Mouse (Mus musculus) forebrain, embryonic 10.5 days (tissue): ENCODE results near the gene Syce2. TPM values are rescaled to one million over a fixed set of nuclear protein-coding genes. Genes with fewer than 3 reads are reported as not detected.
"Not testable (repeated sequence)": the region's sequence is repeated elsewhere in the genome, so short reads cannot be mapped to it uniquely, and the experiment has no call there.

Source experiments
- DNase-seq: peaks from one replicate; pipeline ENCODE4 v3.0.0-alpha.2; 2017; ENCODE audit warnings: low spot score; ENCODE audit errors: extremely low spot score
- H3K27ac ChIP-seq: fragments of 300-500 bp; sonication (generic); 2 replicates; pipeline ENCODE4 v1.5.1; 2016; ENCODE audit warnings: mild to moderate bottlenecking
- H3K27me3 ChIP-seq: fragments of 300-500 bp; sonication (generic); 2 replicates; pipeline ENCODE4 v1.6.1; 2016; ENCODE audit warnings: mild to moderate bottlenecking; ENCODE audit not compliant: poor library complexity, severe bottlenecking
- H3K36me3 ChIP-seq: fragments of 300-500 bp; sonication (generic); replicated peaks from 2 replicates; pipeline ENCODE4 v1.6.1; 2016; ENCODE audit warnings: mild to moderate bottlenecking, moderate library complexity
- H3K4me1 ChIP-seq: fragments of 300-500 bp; sonication (generic); 2 replicates; pipeline ENCODE4 v1.6.1; 2016
- H3K4me3 ChIP-seq: fragments of 300-500 bp; sonication (generic); 2 replicates; pipeline ENCODE4 v1.5.1; 2016; ENCODE audit warnings: mild to moderate bottlenecking, moderate library complexity
- H3K9me3 ChIP-seq: fragments of 300-500 bp; sonication (generic); 2 replicates; pipeline ENCODE4 v1.6.1; 2016; ENCODE audit warnings: mild to moderate bottlenecking, moderate library complexity
- WGBS: fragments of 180-500 bp; shearing (Covaris S2); methylation state at CpG from one replicate; pipeline ENCODE4 v1.1.7; 2016; 5-methylcytosine and 5-hydroxymethylcytosine counted together
- polyA plus RNA-seq: library from polyadenylated mRNA; unstranded; fragments of >200 nt; fragmentation: Nextera tagmentation; extraction: Ambion mirVana; gene quantifications from 2 replicates; pipeline ENCODE4 v1.2.1, GENCODE M21; 2016

The Syce2 gene
- polyA plus RNA-seq = 91.1 and 92.7 TPM in 2 replicates

DNA sequence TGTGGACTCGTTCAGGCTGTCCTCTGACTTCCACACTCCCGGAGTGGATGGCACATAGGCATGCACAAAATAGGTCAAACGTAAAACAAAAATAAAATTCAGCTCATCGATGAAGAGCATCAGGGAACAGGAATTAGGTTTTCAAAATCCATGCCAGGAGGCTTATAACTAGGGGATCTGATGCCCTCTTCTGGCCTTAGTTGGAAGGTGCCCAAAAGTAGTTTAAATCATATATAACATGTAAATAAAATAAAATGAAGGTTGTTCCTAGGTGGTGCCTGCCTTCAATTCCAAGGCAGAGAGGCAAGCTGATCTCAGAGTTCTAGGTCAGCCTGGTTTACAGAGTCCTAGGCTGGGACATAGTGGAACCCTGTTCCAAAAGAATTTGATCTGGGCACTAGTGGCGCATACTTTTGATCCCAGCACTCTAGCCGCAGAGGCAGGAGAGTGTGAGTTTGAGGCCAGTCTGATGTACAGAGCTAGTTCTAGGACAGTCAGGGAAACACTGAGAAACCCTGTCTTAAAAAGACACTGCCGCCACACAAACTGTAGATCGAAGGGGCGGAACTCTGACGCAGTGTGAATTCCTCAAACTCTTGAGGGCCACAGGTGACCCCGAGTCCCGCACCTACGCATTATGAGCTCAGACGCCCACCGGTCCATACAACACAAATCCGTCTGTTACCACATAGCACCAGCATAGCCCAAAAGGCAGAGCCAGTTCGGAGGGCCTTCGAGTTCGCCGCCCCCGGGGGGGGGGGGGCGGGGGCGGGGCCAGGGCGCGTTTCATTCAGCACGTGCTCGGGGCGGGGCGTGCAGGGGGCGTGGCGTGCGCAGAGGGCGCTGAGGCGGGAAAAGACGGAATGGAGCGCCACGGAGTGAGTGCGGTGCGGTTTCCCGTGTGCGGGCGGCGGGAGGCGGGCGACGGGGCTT is at the start of gene Syce2:
Syce2 (plus strand) TSS at position 736 of the 933 bp plus-strand sequence.
- peaks cover 35% of the 10 kb centered on the region for H3K36me3 ChIP-seq
- H3K9me3 ChIP-seq = no peaks in the 10 kb centered on the region
- peaks cover 19% of the 10 kb centered on the region for H3K27me3 ChIP-seq
- H3K4me1 ChIP-seq = peaks cover 20% of the 10 kb centered on the region
- peak within 1 kb of the TSS; percentile 81 for H3K27ac ChIP-seq
- H3K4me3 ChIP-seq = peak within 1 kb of the TSS; percentile 57
- WGBS = 16% methylated on average over 46 of the region's 46 CpGs
- DNase-seq = peak; percentile 76

DNA sequence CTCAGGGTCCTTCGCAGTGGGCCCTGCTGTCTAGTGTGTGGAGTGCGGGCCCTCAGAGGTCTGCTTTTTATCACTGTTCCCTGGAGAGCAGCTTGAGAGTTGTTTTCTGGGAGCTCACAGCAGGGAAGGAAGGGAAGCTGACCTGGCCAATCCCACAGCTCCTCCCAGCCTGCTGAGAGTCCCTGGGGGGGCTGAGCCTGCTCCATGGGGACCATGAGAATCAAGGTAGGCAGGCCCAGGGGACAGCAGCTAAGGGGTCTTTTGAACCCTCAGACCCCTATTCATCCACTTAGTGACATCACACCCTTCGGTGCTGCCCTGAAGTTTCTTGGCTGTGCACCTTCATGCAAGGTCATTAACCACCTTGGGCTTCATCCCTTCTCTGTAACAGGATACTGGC is 49.2 kb upstream of the Syce2 start, which contains the start of gene Dand5:
Dand5 (minus strand) TSS at position 101 of the 400 bp plus-strand sequence.
- Histone ChIP-seq H3K27me3 (peaks cover 23% of the 10 kb centered on the region), H3K4me3 (peak within 1 kb of the TSS; percentile 39), H3K36me3 (no peaks in the 10 kb centered on the region), H3K9me3 (no peaks in the 10 kb centered on the region), H3K27ac (peak within 1 kb of the TSS; percentile 44; the same call in 1 of the 2 replicates), H3K4me1 (peaks cover 17% of the 10 kb centered on the region)
- no peak for DNase-seq
- 26% methylated on average over 3 of the region's 3 CpGs for WGBS

GRCm38 (mm10) chr8:84823653-84824052 is 48.3 kb upstream of the Syce2 start:
- DNase-seq = peak; percentile 76
- Histone ChIP-seq H3K27me3 (peaks cover 23% of the 10 kb centered on the region), H3K36me3 (no peaks in the 10 kb centered on the region), H3K4me1 (peaks cover 17% of the 10 kb centered on the region), H3K9me3 (no peaks in the 10 kb centered on the region), H3K27ac (peak overlapping the region; percentile 44; the same call in 1 of the 2 replicates), H3K4me3 (peak overlapping the region; percentile 39)
- WGBS = 1% methylated on average over 18 of the region's 18 CpGs

GRCm38 (mm10) chr8:84825636-84826035 is 46.3 kb upstream of the Syce2 start:
- H3K9me3 ChIP-seq = no peaks in the 10 kb centered on the region
- H3K4me1 ChIP-seq = peaks cover 17% of the 10 kb centered on the region
- DNase-seq = no peak
- no peak overlapping the region for H3K4me3 ChIP-seq
- H3K27ac ChIP-seq = no peak overlapping the region
- 77% methylated on average over 4 of the region's 4 CpGs for WGBS
- peaks cover 23% of the 10 kb centered on the region for H3K27me3 ChIP-seq
- no peaks in the 10 kb centered on the region for H3K36me3 ChIP-seq

GRCm38 (mm10) chr8:84826518-84826917 is 45.4 kb upstream of the Syce2 start:
- H3K36me3 ChIP-seq = not testable (repeated sequence)
- 92% methylated on average over 2 of the region's 2 CpGs for WGBS

GRCm38 (mm10) chr8:84831490-84831889 is 40.4 kb upstream of the Syce2 start, which contains the start of gene Gadd45gip1:
Gene Gadd45gip1, plus strand, starts transcription at chr8:84831522.
- H3K27me3 ChIP-seq = no peaks in the 10 kb centered on the region
- no peak for DNase-seq
- H3K4me1 ChIP-seq = peaks cover 29% of the 10 kb centered on the region
- H3K36me3 ChIP-seq = peaks cover 32% of the 10 kb centered on the region
- H3K4me3 ChIP-seq = peak within 1 kb of the TSS; percentile 93
- H3K27ac ChIP-seq = peak within 1 kb of the TSS; percentile 100
- no peaks in the 10 kb centered on the region for H3K9me3 ChIP-seq
- WGBS = 82% methylated on average over 11 of the region's 11 CpGs

More at GRCm38 (mm10) chr8:84826518-84826917, 45.4 kb upstream of the Syce2 start:
- not testable (repeated sequence) for DNase-seq, H3K4me3 ChIP-seq, H3K9me3 ChIP-seq, H3K27ac ChIP-seq
- H3K27me3 ChIP-seq = peaks cover 23% of the 10 kb centered on the region
- peaks cover 17% of the 10 kb centered on the region for H3K4me1 ChIP-seq

GRCm38 (mm10) chr8:84832034-84832717 is 39.7 kb upstream of the Syce2 start:
- Histone ChIP-seq H3K4me1 (peaks cover 34% of the 10 kb centered on the region), H3K9me3 (no peaks in the 10 kb centered on the region), H3K27ac (peak overlapping the region; percentile 100), H3K36me3 (peaks cover 39% of the 10 kb centered on the region), H3K4me3 (peak overlapping the region; percentile 93), H3K27me3 (no peaks in the 10 kb centered on the region)
- peak; percentile 83 for DNase-seq
- WGBS = 1% methylated on average over 59 of the region's 59 CpGs

DNA sequence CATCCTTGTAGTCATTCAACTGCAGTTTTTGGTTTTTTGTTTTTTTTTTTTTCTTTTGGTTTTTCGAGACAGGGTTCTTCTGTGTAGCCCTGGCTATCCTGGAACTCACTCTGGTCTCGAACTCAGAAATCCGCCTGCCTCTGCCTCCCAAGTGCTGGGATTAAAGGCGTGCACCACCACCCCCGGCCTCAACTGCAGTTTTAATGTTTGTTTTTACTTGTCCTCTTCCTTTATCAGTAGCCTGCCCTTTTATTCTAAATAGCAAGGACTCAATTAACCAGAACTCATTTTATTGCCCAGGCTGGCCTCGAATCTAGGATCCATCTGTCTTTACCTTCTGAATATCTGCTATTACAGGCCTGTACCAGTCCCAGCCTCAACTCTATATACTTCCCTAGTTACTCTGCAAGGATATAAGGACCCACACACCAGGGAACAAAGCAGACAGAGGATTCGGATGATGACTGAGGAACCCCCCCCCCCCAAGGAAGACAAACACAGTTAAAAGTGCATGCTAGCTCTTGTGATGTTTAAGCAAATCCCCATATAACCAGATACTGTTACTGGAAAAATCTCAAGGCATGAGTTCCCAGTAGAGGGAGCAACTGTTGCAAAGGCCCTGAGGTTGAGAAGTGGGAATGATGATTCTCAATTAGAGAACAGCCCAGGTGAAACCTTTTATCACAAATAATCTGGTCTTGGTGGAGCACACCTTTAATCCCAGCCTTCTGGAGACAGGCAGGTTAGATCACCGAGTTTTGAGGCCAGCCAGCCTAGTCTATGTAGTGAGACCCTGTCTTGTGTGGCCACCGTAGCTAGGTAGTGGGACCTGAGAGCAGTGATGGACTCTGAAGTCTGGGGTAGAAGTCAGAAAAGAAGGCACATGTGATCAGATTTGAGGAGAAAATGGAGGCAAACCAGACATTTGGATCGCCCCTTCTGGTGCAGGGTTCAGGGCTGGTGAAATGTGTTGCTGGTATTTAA is 38.9 kb upstream of the Syce2 start:
- no peaks in the 10 kb centered on the region for H3K9me3 ChIP-seq
- H3K36me3 ChIP-seq = peaks cover 48% of the 10 kb centered on the region
- H3K27ac ChIP-seq = peak overlapping the region; percentile 100
- 74% methylated on average over 10 of the region's 10 CpGs for WGBS
- no peak for DNase-seq
- H3K4me1 ChIP-seq = peaks cover 43% of the 10 kb centered on the region
- no peaks in the 10 kb centered on the region for H3K27me3 ChIP-seq
- peak overlapping the region; percentile 93 for H3K4me3 ChIP-seq

GRCm38 (mm10) chr8:84834002-84834865 is 37.7 kb upstream of the Syce2 start:
- Histone ChIP-seq H3K9me3 (no peaks in the 10 kb centered on the region), H3K36me3 (peaks cover 60% of the 10 kb centered on the region), H3K4me1 (peaks cover 55% of the 10 kb centered on the region), H3K27ac (no peak overlapping the region), H3K27me3 (no peaks in the 10 kb centered on the region), H3K4me3 (peak overlapping the region; percentile 5; the same call in 1 of the 2 replicates)
- DNase-seq = no peak
- WGBS = 89% methylated on average over 19 of the region's 19 CpGs

- peaks cover 64% of the 10 kb centered on the region for H3K4me1 ChIP-seq
- no peak overlapping the region for H3K27ac ChIP-seq
- H3K9me3 ChIP-seq = no peaks in the 10 kb centered on the region
- WGBS = 85% methylated on average over 10 of the region's 10 CpGs
- H3K4me3 ChIP-seq = peak overlapping the region; percentile 5; the same call in 1 of the 2 replicates
- H3K36me3 ChIP-seq = peaks cover 60% of the 10 kb centered on the region
- no peak for DNase-seq
- H3K27me3 ChIP-seq = no peaks in the 10 kb centered on the region
Observed at GRCm38 (mm10) chr8:84834866-84835855, 36.8 kb upstream of the Syce2 start.
